Mouse (Mus musculus) kidney, adult 2 months (tissue): ENCODE measurements around the gene Gpm6b.

Experiments used
- CTCF ChIP-seq: fragments of 200-500 bp; conservative IDR thresholded peaks from 2 replicates; pipeline ENCODE4 v1.5.1; 2011; ENCODE audit warnings: low read depth, mild to moderate bottlenecking, control low read depth, low read length, moderate library complexity, mixed read lengths; ENCODE audit not compliant: insufficient read depth, insufficient read length
- POLR2A ChIP-seq: fragments of 200-500 bp; IDR thresholded peaks from one replicate; pipeline ENCODE4 v1.6.1; 2011; ENCODE audit warnings: low read depth, low read length, control low read depth

DNA sequence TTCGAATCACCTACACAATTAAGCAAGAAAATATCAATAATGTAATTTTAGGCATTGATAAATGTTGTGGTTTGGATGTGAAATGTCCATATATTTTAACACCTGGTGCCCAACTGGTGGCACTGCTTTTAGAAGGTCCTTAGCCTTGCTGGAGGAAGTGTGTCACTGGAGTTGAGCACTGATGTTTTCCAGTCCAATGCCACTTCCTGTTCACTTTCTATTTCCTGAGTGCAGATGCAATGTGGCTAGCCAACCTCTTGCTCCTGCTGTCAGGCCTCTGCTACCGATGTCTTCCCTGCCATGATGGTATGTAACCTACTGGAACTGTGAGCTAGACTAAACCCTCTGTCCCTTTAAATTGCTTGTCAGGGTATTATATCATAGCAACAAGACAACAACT is 65.6 kb downstream of the Gpm6b start:
- no peak for TF ChIP-seq POLR2A
- no peak for TF ChIP-seq CTCF
